Mouse (Mus musculus) C2C12 (cell line): ENCODE results near the gene Xpo1.

Experiments used
- CTCF ChIP-seq: IDR thresholded peaks from one replicate; pipeline ENCODE4 v1.5.1; 2011; ENCODE audit not compliant: control insufficient read depth, insufficient read depth, insufficient read length
- MAX ChIP-seq: IDR thresholded peaks from one replicate; pipeline ENCODE4 v1.6.1; 2011; ENCODE audit warnings: mild to moderate bottlenecking, control low read depth
- MYOD1 ChIP-seq: IDR thresholded peaks from one replicate; pipeline ENCODE4 v1.6.1; 2011; ENCODE audit warnings: low read depth; ENCODE audit not compliant: control insufficient read depth, insufficient read length
- MYOG ChIP-seq: IDR thresholded peaks from one replicate; pipeline ENCODE4 v1.6.1; 2011; ENCODE audit not compliant: control insufficient read depth, insufficient read length; ENCODE audit errors: extremely low read depth
- USF1 ChIP-seq: IDR thresholded peaks from one replicate; pipeline ENCODE4 v1.6.1; 2011; ENCODE audit warnings: low read depth, mild to moderate bottlenecking, control low read depth, moderate library complexity

GRCm38 (mm10) chr11:23305673-23306608 lies 50.1 kb downstream of the Xpo1 start:
- no peak for TF ChIP-seq CTCF
- TF ChIP-seq USF1, result no peak
- no peak for TF ChIP-seq MAX
- TF ChIP-seq MYOG, result no peak
- no peak for TF ChIP-seq MYOD1
